Mouse (Mus musculus) G1E (cell line): ENCODE results near the gene Aldh3b1.

Experiments used
- CTCF ChIP-seq: IDR thresholded peaks from 2 replicates; pipeline ENCODE4 v1.5.1; 2012; ENCODE audit warnings: low read depth, low read length, inconsistent platforms, mixed read lengths
- GATA1 ChIP-seq: IDR thresholded peaks from 2 replicates; pipeline ENCODE4 v1.6.1; 2012; ENCODE audit warnings: borderline replicate concordance, low read length, inconsistent platforms, mixed read lengths
- POLR2AphosphoS5 ChIP-seq: IDR thresholded peaks from 2 replicates; pipeline ENCODE4 v1.6.1; 2012; ENCODE audit warnings: low read depth, low read length, inconsistent platforms; ENCODE audit not compliant: insufficient replicate concordance
- TAL1 ChIP-seq: conservative IDR thresholded peaks from 2 replicates; pipeline ENCODE4 v1.6.1; 2012; ENCODE audit warnings: low read depth, low read length, inconsistent platforms, mixed read lengths

GRCm38 (mm10) chr19:3929211-3929941 is at the start of gene Aldh3b1:
- TF ChIP-seq GATA1 (no peak), CTCF (no peak), TAL1 (no peak), POLR2AphosphoS5 (no peak)
